Mouse (Mus musculus): Measurements from ENCODE around the gene Gm28360.
"Not testable (repeated sequence)": the region's sequence is repeated elsewhere in the genome, so short reads cannot be mapped to it uniquely, and the experiment has no call there.

Gene Gm28360

GRCm38 (mm10) chr1:117829781-117830180, at the start of gene Gm28360:
Gene Gm28360, plus strand, starts transcription at chr1:117830081.
- DNase-seq, result not testable (repeated sequence)

GRCm38 (mm10) chr1:117780833-117781232, 49.0 kb upstream of the Gm28360 start, which contains the start of gene B020011L13Rik:
Gene B020011L13Rik, plus strand, starts transcription at chr1:117781133.
- DNase-seq, result not testable (repeated sequence)

- not testable (repeated sequence) for DNase-seq
Measured at GRCm38 (mm10) chr1:117816271-117816670, 13.6 kb upstream of the Gm28360 start.

- not testable (repeated sequence) for DNase-seq
Measured at GRCm38 (mm10) chr1:117851718-117852117, 21.8 kb downstream of the Gm28360 start.
